9 mouse cellular contexts compared by ENCODE assay signal in the genomic region with DNA sequence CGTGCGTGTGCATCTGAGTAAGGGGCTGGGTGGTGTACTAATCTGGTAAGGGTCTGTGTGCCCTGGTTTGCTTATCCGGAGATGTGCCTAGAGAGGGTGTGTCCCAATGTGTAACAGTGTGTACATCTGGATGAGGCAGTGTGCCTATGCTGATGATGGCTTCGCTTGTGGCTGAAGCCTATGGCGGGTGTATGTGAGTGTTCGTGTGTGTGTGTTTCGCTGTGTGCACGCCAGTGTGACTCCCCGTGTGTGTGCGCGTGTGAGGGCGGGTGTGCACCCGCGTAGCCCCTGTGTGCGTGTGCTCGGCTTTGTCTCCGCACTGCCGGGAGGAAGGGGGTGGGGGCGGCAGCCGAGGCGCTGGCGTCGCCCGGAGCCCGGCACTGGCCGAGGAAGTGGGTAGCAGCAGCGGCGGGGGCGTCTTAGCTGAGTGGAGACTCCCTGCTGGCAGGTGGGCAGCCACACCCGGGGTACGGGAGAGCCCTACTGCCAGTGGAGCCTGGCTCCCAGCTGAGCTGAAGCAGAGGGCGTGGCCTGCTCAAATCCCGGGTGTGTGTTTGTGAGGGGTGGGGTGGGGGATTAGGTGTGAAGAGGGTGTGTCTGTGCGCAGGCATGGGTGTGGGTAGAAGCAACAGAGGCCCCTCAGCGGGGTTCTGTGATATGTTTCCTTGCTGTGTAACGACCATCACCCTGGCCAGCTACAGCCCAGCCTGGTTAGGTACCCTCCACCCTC. TPM values are rescaled to one million over a fixed set of nuclear protein-coding genes. Genes with fewer than 3 reads are reported as not detected.
DNase-seq lines count a peak whose midpoint lies in the region; ATAC-seq and TF ChIP-seq lines count a peak whose summit lies in the region.
"Had no signal": no experiment of that assay in that cellular context is flagged by ENCODE, and none has a peak within 500 bp of the region (broad histone marks: within the 10 kb centered on the region; RNA-seq: fewer than 3 reads in every experiment).

No protein-coding gene starts in this region.

- POLR2A ChIA-PET in Patski (lab: Charles Lee) = interaction anchor here (0.6 kb wide), 1 partner anchor 21 kb away, joined by 3 read pairs; no protein-coding TSS in a partner anchor

- peak; percentile 9 to 14 for DNase-seq in cerebellum, adult 18-20 months
- no peak for DNase-seq in cerebellum, adult 9-10 months
- DNase-seq in Patski (ENCODE audit: low read depth, low spot score) = no peak
- no peak for DNase-seq in embryonic facial prominence, embryonic 14.5 days (ENCODE audit: low spot score)
- peak; percentile 46 for DNase-seq in induced T-regulatory cell, adult 2 months (ENCODE audit: low read depth)

- peak; percentile 38 for ATAC-seq in Patski
- peak; percentile 79 for ATAC-seq in embryonic facial prominence, embryonic 14.5 days (ENCODE audit: low read depth)
- ATAC-seq in limb, embryonic 13.5 days (ENCODE audit: low FRiP score, low read depth) = peak; percentile 77
- ATAC-seq in midbrain, embryonic 15.5 days (replicated peaks) = peak; percentile 84

- no peaks in the 10 kb centered on the region for H3K36me3 ChIP-seq in embryonic facial prominence, embryonic 14.5 days (ENCODE audit: control insufficient read depth, insufficient read depth, low read length)
- no peaks in the 10 kb centered on the region for H3K36me3 ChIP-seq in limb, embryonic 13.5 days
- H3K36me3 ChIP-seq in midbrain, embryonic 15.5 days (replicated peaks) = no peaks in the 10 kb centered on the region
- no peaks in the 10 kb centered on the region for H3K36me3 ChIP-seq in testis, adult 2 months (ENCODE audit: control insufficient read depth, insufficient read depth, low read length)
- H3K36me3 ChIP-seq: G1E had no signal

- CTCF ChIA-PET in Patski (lab: Charles Lee) = interaction anchor here (1.0 kb wide), 1 partner anchor 48 kb away, joined by 4 read pairs; no protein-coding TSS in a partner anchor

- H3K4me2 ChIP-seq in embryonic facial prominence, embryonic 14.5 days (ENCODE audit: low read depth, low read length) = peak overlapping the region; percentile 96
- H3K4me2 ChIP-seq in limb, embryonic 13.5 days (replicated peaks) = peak overlapping the region; percentile 96
- peak overlapping the region; percentile 78 for H3K4me2 ChIP-seq in midbrain, embryonic 15.5 days

- no peaks in the 10 kb centered on the region for H3K27me3 ChIP-seq in Patski
- peaks cover 31% of the 10 kb centered on the region for H3K27me3 ChIP-seq in embryonic facial prominence, embryonic 14.5 days (replicated peaks; ENCODE audit: control insufficient read depth, insufficient read depth, low read length)
- H3K27me3 ChIP-seq in limb, embryonic 13.5 days = peaks cover 70% of the 10 kb centered on the region
- no peaks in the 10 kb centered on the region for H3K27me3 ChIP-seq in midbrain, embryonic 15.5 days (replicated peaks)
- no peaks in the 10 kb centered on the region for H3K27me3 ChIP-seq in testis, adult 2 months (ENCODE audit: control insufficient read depth, insufficient read depth, low read length)

- H3K4me1 ChIP-seq in embryonic facial prominence, embryonic 14.5 days (ENCODE audit: control insufficient read depth, insufficient read depth, low read length) = peaks cover 15% of the 10 kb centered on the region
- H3K4me1 ChIP-seq in limb, embryonic 13.5 days = peaks cover 26% of the 10 kb centered on the region
- H3K4me1 ChIP-seq in midbrain, embryonic 15.5 days = peaks cover 54% of the 10 kb centered on the region
- H3K4me1 ChIP-seq in testis, adult 2 months (ENCODE audit: control insufficient read depth, insufficient read depth, low read length) = peaks cover 6% of the 10 kb centered on the region; the same call in 1 of the 2 replicates

- no peak for TF ChIP-seq CTCF in Patski (IDR thresholded peaks at IDR 0.05)
- TF ChIP-seq CTCF in testis, adult 2 months (IDR thresholded peaks at IDR 0.05; ENCODE audit: control insufficient read depth, insufficient read depth, insufficient replicate concordance, low read depth, low read length) = no peak

- in situ Hi-C loops in Patski (cut with MboI; ENCODE audit: low pct_unique_long_range_greater_than_20kb) = no loop called here

- TF ChIP-seq POLR2A in testis, adult 2 months (IDR thresholded peaks at IDR 0.05; ENCODE audit: control insufficient read depth, low read depth, low read length) = no peak

- H3K4me3 ChIP-seq in embryonic facial prominence, embryonic 14.5 days (ENCODE audit: low read depth, low read length) = peak overlapping the region; percentile 68
- H3K4me3 ChIP-seq in limb, embryonic 13.5 days = peak overlapping the region; percentile 67
- peak overlapping the region; percentile 75 for H3K4me3 ChIP-seq in midbrain, embryonic 15.5 days
- peak overlapping the region; percentile 79 for H3K4me3 ChIP-seq in testis, adult 2 months (ENCODE audit: control insufficient read depth, low read depth, low read length)

- no peaks in the 10 kb centered on the region for H3K9me3 ChIP-seq in embryonic facial prominence, embryonic 14.5 days (ENCODE audit: control insufficient read depth, low read length)
- no peaks in the 10 kb centered on the region for H3K9me3 ChIP-seq in limb, embryonic 13.5 days
- no peaks in the 10 kb centered on the region for H3K9me3 ChIP-seq in midbrain, embryonic 15.5 days
- H3K9me3 ChIP-seq: G1E had no signal

- peak overlapping the region; percentile 46; the same call in 1 of the 2 replicates for H3K27ac ChIP-seq in embryonic facial prominence, embryonic 14.5 days (replicated peaks; ENCODE audit: low read depth, low read length)
- H3K27ac ChIP-seq in limb, embryonic 13.5 days = no peak overlapping the region
- H3K27ac ChIP-seq in midbrain, embryonic 15.5 days = peak overlapping the region; percentile 96
- no peak overlapping the region for H3K27ac ChIP-seq in testis, adult 2 months (ENCODE audit: control insufficient read depth, insufficient read depth, low read depth, low read length)

- peak overlapping the region; percentile 73 for H3K9ac ChIP-seq in embryonic facial prominence, embryonic 14.5 days (ENCODE audit: low read depth, low read length)
- peak overlapping the region; percentile 78 for H3K9ac ChIP-seq in limb, embryonic 13.5 days
- peak overlapping the region; percentile 83 for H3K9ac ChIP-seq in midbrain, embryonic 15.5 days

- WGBS in embryonic facial prominence, embryonic 14.5 days = under 1% methylated on average over 31 of the region's 36 CpGs
- WGBS in limb, embryonic 13.5 days = under 1% methylated on average over 35 of the region's 36 CpGs
- under 1% methylated on average over 36 of the region's 36 CpGs for WGBS in midbrain, embryonic 15.5 days

RNA-seq across cellular contexts. Expression of a gene that starts 0.8 kb away (rescaled TPM):
- 39.7 TPM for polyA plus RNA-seq in Patski (2021)
- polyA plus RNA-seq in embryonic facial prominence, embryonic 14.5 days (2014; fragmentation: Nextera tagmentation; extraction: Ambion mirVana) = 4.0 and 4.7 TPM in 2 replicates
- polyA plus RNA-seq in limb, embryonic 13.5 days (2015; fragmentation: Nextera tagmentation; extraction: Ambion mirVana) = 3.3 and 3.7 TPM in 2 replicates
- 15.6 and 19.6 TPM in 2 replicates for polyA plus RNA-seq in midbrain, embryonic 15.5 days (2015; fragmentation: Nextera tagmentation; extraction: Ambion mirVana)
- 4.0 and 6.1 TPM in 2 replicates for polyA plus RNA-seq in testis, adult 2 months (2012; rRNA removed)

Comparison
In these comparisons a context has a peak if more than half of its experiments do, and no peak if none do; other contexts are left out.
1. DNase-seq: peak in cerebellum, adult 18-20 months (2 of 2) and induced T-regulatory cell, adult 2 months (single experiment); none in cerebellum, adult 9-10 months (single experiment), Patski (single experiment) and embryonic facial prominence, embryonic 14.5 days (single experiment).
2. H3K27ac ChIP-seq: peak in embryonic facial prominence, embryonic 14.5 days (single experiment) and midbrain, embryonic 15.5 days (single experiment); none in limb, embryonic 13.5 days (single experiment) and testis, adult 2 months (single experiment).
3. Peak in every context shown above with its lines, with median percentiles within 50 percentile points of each other: ATAC-seq, H3K4me2 ChIP-seq, H3K4me3 ChIP-seq and H3K9ac ChIP-seq.